Mouse (Mus musculus) megakaryocyte progenitor cell, adult 5-6 weeks (primary cell): Measurements from ENCODE around the gene Sorcs1. TPM values are rescaled to one million over a fixed set of nuclear protein-coding genes. Genes with fewer than 3 reads are reported as not detected.

Experiments used
- ATAC-seq: replicated peaks from 2 replicates; pipeline ENCODE4 v1.8.0; 2016; ENCODE audit warnings: mild to moderate bottlenecking, moderate TSS enrichment, inconsistent platforms; ENCODE audit not compliant: poor library complexity
- total RNA-seq, 2 experiments: library from RNA; stranded (forward) in 1 of 2; stranded (reverse) in 1 of 2; fragments of 157-497, 149-512 nt in 1 of 2; fragments of 200-1000 nt in 1 of 2; gene quantifications; 2 replicates each; pipeline versions ENCODE4 v1.2.3 to v1.2.4; 2015 to 2017

Sorcs1 gene
- total RNA-seq, 2 experiments from 2014 or later: not detected

GRCm38 (mm10) chr19:50440246-50440910 is 238.1 kb downstream of the Sorcs1 start:
- ATAC-seq: no peak

GRCm38 (mm10) chr19:50439464-50439881 is 239.0 kb downstream of the Sorcs1 start:
- ATAC-seq: no peak

GRCm38 (mm10) chr19:50422928-50423327 is 255.5 kb downstream of the Sorcs1 start:
- ATAC-seq: no peak

GRCm38 (mm10) chr19:50418962-50419720 is 259.3 kb downstream of the Sorcs1 start:
- ATAC-seq: no peak

GRCm38 (mm10) chr19:50410561-50410960 is 267.9 kb downstream of the Sorcs1 start:
- ATAC-seq: no peak

GRCm38 (mm10) chr19:50398341-50398740 is 280.1 kb downstream of the Sorcs1 start:
- ATAC-seq: no peak

- no peak for ATAC-seq
These were observed 282.7 kb downstream of the Sorcs1 start for GRCm38 (mm10) chr19:50395731-50396130.

GRCm38 (mm10) chr19:50394101-50394500 is 284.3 kb downstream of the Sorcs1 start:
- ATAC-seq: no peak

- ATAC-seq: no peak
These were observed 288.4 kb downstream of the Sorcs1 start for GRCm38 (mm10) chr19:50389925-50390552.

GRCm38 (mm10) chr19:50378901-50379300 is 299.5 kb downstream of the Sorcs1 start:
- no peak for ATAC-seq

GRCm38 (mm10) chr19:50374751-50375150 is 303.7 kb downstream of the Sorcs1 start:
- no peak for ATAC-seq

GRCm38 (mm10) chr19:50366446-50366845 is 312.0 kb downstream of the Sorcs1 start:
- ATAC-seq: no peak

- no peak for ATAC-seq
These were observed 315.6 kb downstream of the Sorcs1 start for GRCm38 (mm10) chr19:50362655-50363500.

- ATAC-seq: no peak
These were observed 319.9 kb downstream of the Sorcs1 start for GRCm38 (mm10) chr19:50358561-50358960.

GRCm38 (mm10) chr19:50339211-50339610 is 339.2 kb downstream of the Sorcs1 start:
- no peak for ATAC-seq

- ATAC-seq: no peak
These were observed 341.7 kb downstream of the Sorcs1 start for GRCm38 (mm10) chr19:50336751-50337150.

- ATAC-seq: no peak
These were observed 347.3 kb downstream of the Sorcs1 start for GRCm38 (mm10) chr19:50331136-50331535.

GRCm38 (mm10) chr19:50327804-50328203 is 350.6 kb downstream of the Sorcs1 start:
- ATAC-seq: no peak

GRCm38 (mm10) chr19:50326151-50326550 is 352.3 kb downstream of the Sorcs1 start:
- no peak for ATAC-seq

- ATAC-seq: no peak
These were observed 352.8 kb downstream of the Sorcs1 start for GRCm38 (mm10) chr19:50325686-50326085.

- ATAC-seq: no peak
These were observed 371.4 kb downstream of the Sorcs1 start for GRCm38 (mm10) chr19:50307046-50307445.
